Mouse (Mus musculus): ENCODE measurements around the gene Ybx3.

Ybx3 gene

DNA sequence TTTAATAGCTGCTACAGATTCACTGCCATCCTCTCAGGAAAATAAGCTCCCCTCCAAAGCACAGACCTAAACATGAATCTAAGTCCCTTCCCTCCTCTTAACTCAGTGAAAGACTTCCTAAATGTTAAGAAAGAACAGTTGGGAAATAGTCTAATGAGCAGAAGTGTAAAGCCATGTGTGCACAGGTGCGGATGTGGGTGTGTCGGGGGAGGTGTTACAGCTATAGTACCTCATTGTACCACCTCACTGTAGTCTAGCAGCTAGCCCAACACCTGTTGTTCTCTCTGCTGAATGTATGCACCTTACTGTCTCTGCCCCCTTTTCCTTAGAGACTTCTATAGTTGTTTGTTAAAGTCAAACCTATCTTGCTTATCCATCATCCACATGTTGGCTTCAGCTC is 61.2 kb downstream of the Ybx3 start:
- DNase-seq (ENCODE audit: low read depth, low spot score), result no peak

- DNase-seq (ENCODE audit: low read depth, low spot score), result no peak
Measured at GRCm38 (mm10) chr6:131321854-131322639, 66.2 kb downstream of the Ybx3 start.

GRCm38 (mm10) chr6:131316155-131317101 is 71.8 kb downstream of the Ybx3 start:
- DNase-seq (ENCODE audit: low read depth, low spot score), result peak; percentile 24
